Mouse (Mus musculus) embryonic facial prominence, embryonic 10.5 days (tissue): ENCODE measurements around the gene Hdac11. TPM values are rescaled to one million over a fixed set of nuclear protein-coding genes. Genes with fewer than 3 reads are reported as not detected.
"Not testable (repeated sequence)": the region's sequence is repeated elsewhere in the genome, so short reads cannot be mapped to it uniquely, and the experiment has no call there.

Experiments
- DNase-seq: peaks from one replicate; pipeline ENCODE4 v3.0.0-alpha.2; 2017; ENCODE audit warnings: low spot score
- H3K27ac ChIP-seq: fragments of 300-500 bp; sonication (generic); replicated peaks from 2 replicates; pipeline ENCODE4 v1.5.1; 2016; ENCODE audit warnings: mild to moderate bottlenecking
- H3K27me3 ChIP-seq: fragments of 300-500 bp; sonication (generic); replicated peaks from 2 replicates; pipeline ENCODE4 v1.6.1; 2016; ENCODE audit warnings: low read depth, mild to moderate bottlenecking; ENCODE audit not compliant: poor library complexity, severe bottlenecking
- H3K36me3 ChIP-seq: fragments of 300-500 bp; sonication (generic); replicated peaks from 2 replicates; pipeline ENCODE4 v1.6.1; 2016; ENCODE audit warnings: mild to moderate bottlenecking, moderate library complexity
- H3K4me1 ChIP-seq: fragments of 300-500 bp; sonication (generic); 2 replicates; pipeline ENCODE4 v1.6.1; 2016
- H3K4me3 ChIP-seq: fragments of 300-500 bp; sonication (generic); 2 replicates; pipeline ENCODE4 v1.5.1; 2016; ENCODE audit warnings: mild to moderate bottlenecking, moderate library complexity
- H3K9me3 ChIP-seq: fragments of 300-500 bp; sonication (generic); 2 replicates; pipeline ENCODE4 v1.6.1; 2016; ENCODE audit warnings: mild to moderate bottlenecking
- WGBS: fragments of 180-500 bp; shearing (Covaris S2); methylation state at CpG from one replicate; pipeline ENCODE4 v1.1.7; 2016; 5-methylcytosine and 5-hydroxymethylcytosine counted together
- polyA plus RNA-seq: library from polyadenylated mRNA; unstranded; fragments of >200 nt; fragmentation: Nextera tagmentation; extraction: Ambion mirVana; gene quantifications from 2 replicates; pipeline ENCODE4 v1.2.1, GENCODE M21; 2016

The Hdac11 gene
- polyA plus RNA-seq, 1 experiment from 2014 or later: 9.8 TPM

DNA sequence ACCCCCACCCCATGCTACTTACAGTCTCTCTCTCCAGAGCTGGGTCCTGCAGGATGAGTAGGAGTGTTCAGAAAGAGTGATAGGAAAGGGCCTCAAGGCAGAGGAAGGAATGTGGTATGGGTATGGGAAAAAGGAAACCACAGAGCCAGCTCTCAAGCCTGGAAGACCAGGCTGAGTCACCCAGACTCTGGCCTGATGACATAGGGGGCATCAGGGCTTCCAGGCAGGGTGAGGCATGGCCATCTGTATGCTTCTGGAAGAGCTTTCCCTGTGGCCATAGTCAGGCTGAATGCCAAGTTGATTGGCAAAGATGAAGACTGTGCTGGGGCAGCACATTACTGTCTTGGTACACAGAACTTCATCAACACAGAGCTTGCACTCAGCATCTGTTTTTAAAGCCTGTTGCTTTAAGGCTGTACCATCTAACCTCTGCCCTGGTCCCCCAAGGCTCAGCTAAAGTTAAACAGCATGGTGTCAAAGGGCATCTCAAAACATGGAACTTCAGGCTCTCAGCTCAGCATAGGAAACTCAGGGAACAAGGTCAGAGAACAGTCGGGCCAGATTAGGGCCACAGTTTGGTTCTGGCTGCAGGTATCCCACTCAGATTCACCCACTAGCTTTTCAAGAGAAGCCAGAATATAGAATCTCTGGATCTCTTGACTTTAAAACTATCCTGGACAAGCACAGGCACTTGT, 36.5 kb downstream of the Hdac11 start:
- Histone ChIP-seq H3K27ac (peak overlapping the region; percentile 45), H3K9me3 (no peaks in the 10 kb centered on the region), H3K36me3 (no peaks in the 10 kb centered on the region), H3K27me3 (0 out of 2 replicates have a peak, but pooled peaks cover 17% of the 10 kb centered on the region), H3K4me1 (peaks cover 38% of the 10 kb centered on the region), H3K4me3 (no peak overlapping the region)
- DNase-seq: no peak
- 46% methylated on average over 1 of the region's 1 CpGs for WGBS

GRCm38 (mm10) chr6:91198456-91198855, 42.0 kb downstream of the Hdac11 start:
- Histone ChIP-seq H3K9me3 (no peaks in the 10 kb centered on the region), H3K36me3 (no peaks in the 10 kb centered on the region), H3K4me3 (no peak overlapping the region), H3K27me3 (peaks cover 5% of the 10 kb centered on the region; the same call in 1 of the 2 replicates), H3K4me1 (peaks cover 51% of the 10 kb centered on the region), H3K27ac (peak overlapping the region; percentile 70)
- 71% methylated on average over 2 of the region's 2 CpGs for WGBS
- no peak for DNase-seq

GRCm38 (mm10) chr6:91200429-91201188, 44.1 kb downstream of the Hdac11 start:
- Histone ChIP-seq H3K4me1 (peaks cover 46% of the 10 kb centered on the region), H3K36me3 (no peaks in the 10 kb centered on the region), H3K27ac (peak overlapping the region; percentile 90), H3K4me3 (no peak overlapping the region), H3K27me3 (peaks cover 9% of the 10 kb centered on the region; the same call in 1 of the 2 replicates), H3K9me3 (no peaks in the 10 kb centered on the region)
- 19% methylated on average over 8 of the region's 8 CpGs for WGBS
- DNase-seq: peak; percentile 91

DNA sequence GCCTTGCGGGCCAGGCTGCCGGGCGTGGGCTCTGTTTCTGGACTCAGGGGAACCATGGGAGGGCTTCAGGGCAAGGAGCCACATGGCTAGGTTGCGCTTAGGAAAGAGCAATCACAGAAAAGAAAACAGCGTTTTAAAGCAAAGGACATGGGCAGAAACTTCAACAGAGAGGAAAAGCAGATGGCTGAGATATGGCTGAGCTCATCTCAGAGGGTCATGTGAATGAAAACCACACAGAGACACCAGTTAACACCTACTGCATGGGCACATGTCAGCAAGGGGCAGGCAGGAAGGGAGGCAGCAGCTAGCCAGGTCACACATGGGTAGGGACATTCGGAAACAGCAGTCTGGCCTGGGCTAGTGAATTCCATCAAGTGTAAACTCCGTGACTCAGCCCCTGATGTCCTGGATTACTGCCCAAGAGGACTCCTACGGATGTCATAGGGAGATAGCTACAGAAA, 45.4 kb downstream of the Hdac11 start:
- Histone ChIP-seq H3K4me3 (no peak overlapping the region), H3K27me3 (peaks cover 9% of the 10 kb centered on the region; the same call in 1 of the 2 replicates), H3K27ac (peak overlapping the region; percentile 90), H3K36me3 (no peaks in the 10 kb centered on the region), H3K9me3 (no peaks in the 10 kb centered on the region), H3K4me1 (peaks cover 36% of the 10 kb centered on the region)
- WGBS: 87% methylated on average over 8 of the region's 8 CpGs
- DNase-seq: no peak

GRCm38 (mm10) chr6:91202571-91202970, 46.1 kb downstream of the Hdac11 start:
- peak overlapping the region; percentile 90; the same call in 1 of the 2 replicates for H3K27ac ChIP-seq
- no peak overlapping the region for H3K4me3 ChIP-seq
- no peaks in the 10 kb centered on the region for H3K36me3 ChIP-seq
- DNase-seq: no peak
- H3K4me1 ChIP-seq: peaks cover 37% of the 10 kb centered on the region
- H3K27me3 ChIP-seq: peaks cover 9% of the 10 kb centered on the region; the same call in 1 of the 2 replicates
- WGBS: 87% methylated on average over 4 of the region's 4 CpGs
- no peaks in the 10 kb centered on the region for H3K9me3 ChIP-seq

DNA sequence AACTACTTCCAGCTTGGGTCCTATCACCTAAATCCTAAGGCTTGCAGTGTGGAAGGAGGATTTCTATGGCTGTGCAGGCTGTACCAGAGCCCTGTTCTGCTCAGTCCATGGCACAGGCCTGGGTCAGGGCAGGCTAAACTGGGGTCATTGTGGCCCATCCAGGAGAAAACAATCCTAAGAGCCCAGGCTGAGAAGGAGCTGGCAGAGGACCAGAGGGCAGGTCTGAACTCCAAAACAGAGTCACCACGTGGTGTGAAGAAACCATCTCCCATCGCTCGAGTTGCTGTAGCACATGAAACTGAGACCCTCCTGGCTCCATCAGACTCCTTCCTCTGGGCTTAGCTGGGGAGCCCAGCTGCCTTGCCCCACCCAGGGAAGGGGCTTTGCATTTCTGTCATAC, 48.9 kb downstream of the Hdac11 start:
- Histone ChIP-seq H3K9me3 (no peaks in the 10 kb centered on the region), H3K4me1 (peaks cover 38% of the 10 kb centered on the region), H3K4me3 (no peak overlapping the region), H3K27me3 (peaks cover 4% of the 10 kb centered on the region; the same call in 1 of the 2 replicates), H3K27ac (peak overlapping the region; percentile 48), H3K36me3 (no peaks in the 10 kb centered on the region)
- DNase-seq: no peak
- 80% methylated on average over 3 of the region's 3 CpGs for WGBS

- Histone ChIP-seq H3K9me3 (no peaks in the 10 kb centered on the region), H3K27me3 (peaks cover 7% of the 10 kb centered on the region; the same call in 1 of the 2 replicates), H3K36me3 (no peaks in the 10 kb centered on the region), H3K4me3 (no peak overlapping the region), H3K27ac (0 out of 2 replicates have a peak overlapping the region, but pooled peaks have one; percentile 15), H3K4me1 (peaks cover 38% of the 10 kb centered on the region)
- WGBS: 83% methylated on average over 5 of the region's 5 CpGs
- DNase-seq: no peak
Measured at GRCm38 (mm10) chr6:91205791-91206190, 49.3 kb downstream of the Hdac11 start.

DNA sequence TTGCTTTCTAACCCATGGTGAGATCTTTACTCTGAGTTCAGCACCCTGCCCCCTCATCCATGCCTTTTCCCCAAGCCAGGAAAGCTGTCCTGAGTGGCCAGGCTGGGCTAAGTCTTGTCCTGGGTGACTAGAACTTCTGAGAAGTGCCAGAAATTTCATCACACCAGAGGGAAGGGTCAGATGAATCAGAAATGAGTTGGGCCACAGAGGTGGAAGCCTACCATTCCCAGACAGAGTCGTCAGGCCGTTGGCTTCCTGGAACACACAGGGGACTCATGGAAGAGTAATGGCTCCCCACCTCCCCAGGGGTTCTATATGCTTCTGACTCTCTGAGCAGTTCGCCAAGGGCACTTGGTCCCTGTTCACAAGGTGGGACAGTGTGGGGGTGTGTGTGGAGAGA, 51.0 kb downstream of the Hdac11 start:
- Histone ChIP-seq H3K4me1 (peaks cover 31% of the 10 kb centered on the region), H3K27ac (0 out of 2 replicates have a peak overlapping the region, but pooled peaks have one; percentile 19), H3K27me3 (peaks cover 19% of the 10 kb centered on the region), H3K9me3 (no peaks in the 10 kb centered on the region), H3K4me3 (no peak overlapping the region), H3K36me3 (no peaks in the 10 kb centered on the region)
- DNase-seq: no peak
- 69% methylated on average over 3 of the region's 3 CpGs for WGBS

DNA sequence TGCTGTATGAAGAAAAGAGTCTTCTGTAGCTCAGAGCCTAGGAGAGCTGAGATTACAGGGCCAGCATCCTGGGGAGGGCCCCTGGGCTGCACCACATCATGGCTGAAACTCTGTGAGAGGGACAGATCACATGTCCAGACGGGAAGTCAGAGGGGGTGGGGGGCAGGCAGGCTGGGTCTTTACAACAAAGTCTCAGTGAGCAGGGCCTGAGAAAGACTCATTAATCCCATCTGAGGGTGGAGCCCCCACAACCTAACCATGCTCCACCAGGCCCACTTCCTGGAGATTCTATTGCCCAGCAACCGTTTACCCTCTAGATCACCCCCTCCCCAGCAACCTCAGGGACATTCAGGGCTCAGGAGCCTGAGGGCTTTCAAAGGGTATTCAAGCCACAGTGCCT, 53.3 kb downstream of the Hdac11 start:
- WGBS: 8% methylated on average over 2 of the region's 2 CpGs
- Histone ChIP-seq H3K36me3 (no peaks in the 10 kb centered on the region), H3K27me3 (peaks cover 29% of the 10 kb centered on the region), H3K27ac (peak overlapping the region; percentile 85), H3K4me1 (peaks cover 52% of the 10 kb centered on the region), H3K9me3 (no peaks in the 10 kb centered on the region), H3K4me3 (no peak overlapping the region)
- DNase-seq: peak; percentile 61

DNA sequence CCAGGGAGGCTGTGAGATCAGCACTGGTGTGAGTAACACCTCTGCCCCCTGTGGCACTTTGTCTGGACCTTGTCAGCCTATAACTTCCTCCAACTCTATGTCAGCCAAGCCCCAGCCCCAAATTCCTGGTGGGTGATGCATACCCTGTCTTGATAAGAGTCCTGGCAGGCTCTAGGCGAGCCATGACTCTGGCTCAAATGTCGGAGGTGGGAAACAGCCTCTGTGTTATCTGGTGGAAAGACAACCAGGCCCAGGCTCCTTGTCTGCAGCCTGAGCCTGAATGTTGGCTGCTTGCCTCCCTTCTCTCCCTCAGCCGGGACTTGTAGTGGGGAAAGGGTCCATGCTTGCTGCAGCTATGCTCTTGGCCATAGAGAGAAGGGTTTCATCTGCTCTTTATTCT, 54.4 kb downstream of the Hdac11 start:
- Histone ChIP-seq H3K4me3 (no peak overlapping the region), H3K4me1 (peaks cover 56% of the 10 kb centered on the region), H3K9me3 (no peaks in the 10 kb centered on the region), H3K27ac (peak overlapping the region; percentile 85), H3K36me3 (no peaks in the 10 kb centered on the region), H3K27me3 (peaks cover 29% of the 10 kb centered on the region)
- DNase-seq: no peak
- 81% methylated on average over 3 of the region's 3 CpGs for WGBS

- H3K36me3 ChIP-seq, DNase-seq, H3K9me3 ChIP-seq: not testable (repeated sequence)
- peak within 1 kb of the TSS; percentile 86 for H3K27ac ChIP-seq
- peaks cover 29% of the 10 kb centered on the region for H3K27me3 ChIP-seq
- peak within 1 kb of the TSS; percentile 64 for H3K4me3 ChIP-seq
- H3K4me1 ChIP-seq: peaks cover 65% of the 10 kb centered on the region
Measured at GRCm38 (mm10) chr6:91212155-91212554, 55.7 kb downstream of the Hdac11 start, which contains the start of gene Fbln2. Fbln2 (plus strand) TSS chr6:91212455.

DNA sequence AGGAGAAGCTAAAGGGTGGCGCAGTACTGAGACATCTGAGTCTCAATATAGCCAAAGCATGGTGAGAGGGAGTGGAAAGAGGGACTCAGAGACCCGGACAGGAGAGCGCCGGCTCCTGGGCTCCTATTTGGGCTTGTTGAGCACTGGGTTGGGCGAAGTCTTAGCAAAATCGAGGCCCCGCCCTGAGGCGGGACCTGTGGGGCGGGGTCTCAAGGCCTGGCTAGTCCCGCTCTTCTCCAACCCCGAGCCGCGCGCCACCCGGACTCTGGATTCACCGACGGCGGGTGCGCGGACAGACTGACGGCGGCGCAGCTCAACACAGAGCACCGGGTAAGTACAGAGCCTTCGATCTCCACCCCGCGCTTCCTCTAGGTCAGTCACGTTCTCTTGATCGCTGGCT, 56.1 kb downstream of the Hdac11 start:
- DNase-seq: peak; percentile 89
- Histone ChIP-seq H3K9me3 (no peaks in the 10 kb centered on the region), H3K4me3 (peak overlapping the region; percentile 64), H3K27ac (peak overlapping the region; percentile 86), H3K27me3 (peaks cover 29% of the 10 kb centered on the region), H3K4me1 (peaks cover 69% of the 10 kb centered on the region), H3K36me3 (no peaks in the 10 kb centered on the region)
- 1% methylated on average over 29 of the region's 29 CpGs for WGBS
